Mouse (Mus musculus): Measurements from ENCODE around the gene Cfap74.

GRCm38 (mm10) chr4:155494891-155495290 is 85.9 kb downstream of the Cfap74 start:
- no peak for TF ChIP-seq TAL1 (IDR thresholded peaks at IDR 0.05; ENCODE audit: low read length)
- TF ChIP-seq GATA1 (IDR thresholded peaks at IDR 0.05; ENCODE audit: low read length): no peak
